Mouse (Mus musculus): ENCODE data around the gene Rora.

Rora gene

DNA sequence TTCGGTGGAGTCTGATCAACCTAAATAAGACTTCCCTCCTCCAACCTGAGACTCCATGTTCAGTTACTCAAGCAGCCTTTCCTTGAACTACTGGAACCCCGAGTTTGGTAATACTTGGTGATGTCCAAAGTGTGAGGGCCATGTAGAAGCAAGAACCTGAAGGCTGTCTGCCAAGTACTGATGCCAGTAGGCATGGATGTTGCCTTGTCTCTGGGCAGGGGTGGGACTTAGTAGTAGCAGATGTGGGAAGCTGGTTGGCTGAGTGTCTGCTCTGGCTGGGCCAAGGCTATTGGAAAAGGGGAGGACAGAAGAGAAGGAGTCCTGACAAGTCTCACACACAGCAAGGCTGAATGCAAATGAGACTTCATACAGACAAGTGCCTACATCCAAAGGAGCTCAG, 154.1 kb downstream of the Rora start:
- no peak for DNase-seq (ENCODE audit: low read depth in 2 of 2, low spot score in 2 of 2)

DNA sequence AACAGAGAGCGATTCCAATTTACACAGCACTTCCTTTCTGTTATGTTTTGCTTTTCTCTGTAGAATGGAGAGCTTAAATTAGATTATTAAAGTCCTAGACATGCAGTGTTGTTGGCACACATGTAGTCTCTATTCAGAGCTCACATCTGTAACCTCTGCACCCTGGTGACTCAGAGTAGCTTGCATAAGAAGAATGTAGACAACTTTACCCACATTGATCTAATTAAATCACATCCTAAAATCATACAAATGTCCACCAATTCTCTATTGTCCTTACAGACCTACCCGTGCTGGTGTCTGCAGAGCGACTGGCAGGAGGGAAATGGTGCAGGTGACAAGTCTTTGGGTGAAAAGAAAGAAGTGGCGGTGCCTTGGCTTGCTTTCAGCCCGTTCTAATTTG, 155.9 kb downstream of the Rora start:
- no peak for DNase-seq (ENCODE audit: low read depth in 2 of 2, low spot score in 2 of 2)

DNA sequence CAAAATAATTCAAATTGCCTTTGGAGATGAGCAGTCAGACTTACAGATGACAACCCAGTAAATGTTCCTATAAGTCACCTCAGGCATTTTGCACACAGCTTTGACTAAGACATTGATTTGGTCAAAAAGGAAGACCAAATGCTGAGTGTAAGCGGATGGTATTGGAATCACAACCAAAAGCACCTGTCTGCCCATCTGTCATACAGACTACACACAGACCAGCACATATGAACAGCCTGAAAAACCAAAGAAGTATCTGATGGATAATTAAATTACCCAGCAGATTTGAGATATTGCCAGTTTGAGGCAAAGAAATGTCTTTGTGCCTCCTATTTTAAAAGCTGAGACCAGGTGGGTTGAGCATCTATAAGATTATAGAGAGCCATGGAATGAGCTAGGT, 161.1 kb downstream of the Rora start:
- no peak for DNase-seq (ENCODE audit: low read depth in 2 of 2, low spot score in 2 of 2)

- DNase-seq (ENCODE audit: low read depth in 2 of 2, low spot score in 2 of 2), result no peak
These were observed 162.3 kb downstream of the Rora start for GRCm38 (mm10) chr9:68815877-68816276.

GRCm38 (mm10) chr9:68820036-68820435, 166.4 kb downstream of the Rora start:
- no peak for DNase-seq (ENCODE audit: low read depth in 2 of 2, low spot score in 2 of 2)

DNA sequence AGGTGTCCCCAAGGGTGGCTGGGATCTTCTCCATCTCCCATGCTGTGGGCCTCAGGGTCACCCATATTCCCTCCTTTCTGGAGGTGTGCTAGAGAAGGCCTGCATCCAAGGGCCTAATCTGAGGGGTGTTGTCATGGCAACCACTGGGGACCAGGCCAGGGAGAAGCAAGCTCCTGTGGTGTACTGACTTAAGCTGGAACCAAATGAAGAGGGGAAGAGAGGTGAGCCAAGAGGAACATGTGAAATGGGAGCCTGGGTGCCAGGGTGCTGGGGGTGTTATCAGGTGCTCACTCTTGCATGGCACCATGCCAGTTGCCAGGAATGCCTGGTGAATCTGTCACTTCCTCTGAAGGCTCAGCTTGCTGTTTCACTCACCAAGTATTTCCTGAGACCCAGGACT, 166.9 kb downstream of the Rora start:
- no peak for DNase-seq (ENCODE audit: low read depth in 2 of 2, low spot score in 2 of 2)

GRCm38 (mm10) chr9:68821388-68821787, 167.8 kb downstream of the Rora start:
- DNase-seq (ENCODE audit: low read depth in 2 of 2, low spot score in 2 of 2), result no peak

- no peak for DNase-seq (ENCODE audit: low read depth in 2 of 2, low spot score in 2 of 2)
These were observed 169.7 kb downstream of the Rora start for GRCm38 (mm10) chr9:68823292-68823691.

DNA sequence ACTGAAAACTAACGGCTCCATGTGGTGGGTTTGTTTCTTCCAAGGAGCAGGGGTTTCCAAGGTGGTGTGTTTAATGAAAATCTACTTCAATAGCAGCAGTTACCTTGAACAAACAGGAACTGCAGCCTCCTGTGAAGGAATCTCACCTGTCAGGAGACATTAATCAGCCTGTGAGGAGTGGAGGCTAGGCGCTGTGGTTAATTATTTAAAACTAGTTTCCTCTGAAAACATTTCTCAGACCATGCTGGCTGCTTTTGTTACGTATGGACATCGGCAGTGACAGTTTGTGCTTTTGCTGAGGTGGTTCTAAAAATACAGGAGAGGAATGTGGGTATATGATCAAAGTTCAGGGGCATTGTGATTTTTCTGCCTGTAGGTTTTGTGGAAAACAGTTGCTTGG, 171.5 kb downstream of the Rora start:
- DNase-seq (ENCODE audit: low read depth in 2 of 2, low spot score in 2 of 2), result no peak

- no peak for DNase-seq (ENCODE audit: low read depth in 2 of 2, low spot score in 2 of 2)
These were observed 172.3 kb downstream of the Rora start for GRCm38 (mm10) chr9:68825841-68826240.

GRCm38 (mm10) chr9:68827441-68827840, 173.9 kb downstream of the Rora start:
- no peak for DNase-seq (ENCODE audit: low read depth in 2 of 2, low spot score in 2 of 2)

GRCm38 (mm10) chr9:68829903-68830302, 176.3 kb downstream of the Rora start:
- DNase-seq (ENCODE audit: low read depth in 2 of 2, low spot score in 2 of 2), result no peak

- DNase-seq (ENCODE audit: low read depth in 2 of 2, low spot score in 2 of 2), result no peak
These were observed 179.7 kb downstream of the Rora start for GRCm38 (mm10) chr9:68833323-68833722.

GRCm38 (mm10) chr9:68835037-68835649, 181.6 kb downstream of the Rora start:
- no peak for DNase-seq (ENCODE audit: low read depth in 2 of 2, low spot score in 2 of 2)

- no peak for DNase-seq (ENCODE audit: low read depth in 2 of 2, low spot score in 2 of 2)
These were observed 188.7 kb downstream of the Rora start for GRCm38 (mm10) chr9:68842134-68842892.

DNA sequence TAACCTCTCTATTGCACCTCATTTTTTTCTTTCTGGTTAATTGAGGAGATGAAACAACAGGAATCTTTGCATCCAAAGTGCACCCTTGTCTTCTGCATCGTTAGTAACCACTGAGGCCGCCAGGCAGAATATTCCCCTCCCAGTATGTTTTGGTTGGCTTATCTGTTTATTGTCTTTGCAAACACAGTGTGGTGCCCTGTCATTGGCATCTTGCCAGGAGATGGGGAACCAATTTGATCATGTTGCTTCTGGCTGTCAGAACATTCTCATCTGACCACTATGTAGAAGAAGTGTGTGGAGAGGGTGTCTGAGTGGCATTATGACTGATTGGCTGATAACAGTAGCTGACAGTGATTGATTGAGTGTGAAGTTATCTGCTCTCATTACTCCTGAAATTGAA, 192.0 kb downstream of the Rora start:
- DNase-seq (ENCODE audit: low read depth in 2 of 2, low spot score in 2 of 2), result no peak

- no peak for DNase-seq (ENCODE audit: low read depth in 2 of 2, low spot score in 2 of 2)
These were observed 196.7 kb downstream of the Rora start for GRCm38 (mm10) chr9:68850321-68850720.

GRCm38 (mm10) chr9:68852201-68852600, 198.6 kb downstream of the Rora start:
- DNase-seq (ENCODE audit: low read depth in 2 of 2, low spot score in 2 of 2), result no peak

DNA sequence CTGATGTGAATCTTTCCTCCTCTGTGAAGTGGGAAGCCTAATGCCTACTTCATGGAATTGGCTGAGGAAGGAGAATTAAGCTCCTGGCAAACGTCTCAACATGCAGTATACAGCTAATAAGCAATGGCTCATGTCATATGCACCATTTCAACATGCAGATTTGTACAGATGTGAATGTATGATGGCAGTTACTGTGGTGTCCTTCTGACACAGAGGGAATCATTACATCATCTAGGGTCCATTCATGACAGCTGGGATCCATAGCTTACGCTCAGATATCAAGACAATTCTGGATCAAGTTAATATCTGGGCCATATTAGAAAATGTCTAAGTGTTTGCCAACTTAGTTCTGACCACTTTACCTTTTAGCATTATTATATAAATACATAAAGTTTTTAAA, 199.3 kb downstream of the Rora start:
- no peak for DNase-seq (ENCODE audit: low read depth in 2 of 2, low spot score in 2 of 2)

DNA sequence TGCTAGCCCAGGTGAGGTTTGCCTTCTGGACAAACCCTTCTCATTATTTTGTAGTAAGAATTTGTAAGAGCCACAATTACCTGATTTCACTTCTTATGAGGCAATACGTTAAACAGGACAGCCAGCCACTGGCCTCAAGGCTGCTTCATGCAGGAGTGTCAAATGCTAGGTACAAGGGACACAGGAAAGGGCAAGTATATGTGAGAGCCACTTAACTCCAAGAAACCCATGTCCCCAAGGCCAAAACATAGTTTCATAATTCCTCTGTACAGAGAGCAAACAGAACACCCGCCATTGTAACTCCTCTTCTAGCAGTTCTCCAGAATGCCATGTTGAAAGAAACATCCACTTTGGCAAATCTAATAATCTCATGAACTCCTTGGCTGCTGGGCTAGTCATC, 205.9 kb downstream of the Rora start:
- DNase-seq (ENCODE audit: low read depth in 2 of 2, low spot score in 2 of 2), result no peak

- DNase-seq (ENCODE audit: low read depth in 2 of 2, low spot score in 2 of 2), result no peak
These were observed 212.7 kb downstream of the Rora start for GRCm38 (mm10) chr9:68866317-68866716.

DNA sequence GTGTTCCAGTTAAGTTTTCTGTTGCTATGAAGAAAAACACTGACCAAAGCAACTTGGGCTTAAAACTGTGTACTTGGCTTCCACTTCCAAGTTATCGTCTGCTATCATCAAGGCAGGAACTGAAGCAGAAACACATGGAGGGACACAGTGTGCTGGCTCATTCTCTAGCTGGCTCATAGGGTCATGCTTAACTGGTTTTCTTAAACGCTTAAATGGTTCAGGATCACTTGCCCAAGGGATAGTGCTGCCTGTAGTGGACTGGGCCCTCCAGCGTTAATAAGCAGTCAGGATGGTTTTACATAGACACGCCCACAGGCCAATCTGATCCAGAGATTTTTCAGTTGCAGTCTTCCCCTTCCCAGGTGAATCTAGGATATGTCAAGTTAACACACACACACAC, 220.3 kb downstream of the Rora start:
- DNase-seq (ENCODE audit: low read depth in 2 of 2, low spot score in 2 of 2), result no peak

GRCm38 (mm10) chr9:68874544-68874943, 221.0 kb downstream of the Rora start:
- DNase-seq (ENCODE audit: low read depth in 2 of 2, low spot score in 2 of 2), result no peak
